Mouse (Mus musculus): Measurements from ENCODE around the gene Ptcd1.

GRCm38 (mm10) chr5:145147748-145148147, 19.2 kb downstream of the Ptcd1 start:
- TF ChIP-seq CTCF (IDR thresholded peaks at IDR 0.05; ENCODE audit: insufficient read depth, low read depth, low read length) (no peak), POLR2A (IDR thresholded peaks at IDR 0.05; ENCODE audit: insufficient read depth, low read depth, low read length) (no peak)
